Mouse (Mus musculus) stomach, embryonic 16.5 days (tissue): ENCODE data around the gene Zfp507. TPM values are rescaled to one million over a fixed set of nuclear protein-coding genes. Genes with fewer than 3 reads are reported as not detected.

Experiments used
- ATAC-seq: fragments of 200-750 bp; cut with Nextera tagmentation; 2 replicates; pipeline ENCODE4 v1.8.0; 2017; ENCODE audit warnings: moderate number of reproducible peaks, moderate TSS enrichment; ENCODE audit not compliant: insufficient read depth, low FRiP score
- H3K27ac ChIP-seq: fragments of 300-500 bp; sonication (generic); 2 replicates; pipeline ENCODE4 v1.5.1; 2014; ENCODE audit warnings: low read length
- H3K27me3 ChIP-seq: fragments of 300-500 bp; sonication (generic); 2 replicates; pipeline ENCODE4 v1.6.1; 2014; ENCODE audit warnings: low read length, control low read depth, mixed read lengths; ENCODE audit not compliant: control insufficient read depth, insufficient read depth
- H3K36me3 ChIP-seq: fragments of 300-500 bp; sonication (generic); 2 replicates; pipeline ENCODE4 v1.6.1; 2014; ENCODE audit warnings: low read length; ENCODE audit not compliant: control insufficient read depth, insufficient read depth
- H3K4me1 ChIP-seq: fragments of 300-500 bp; sonication (generic); 2 replicates; pipeline ENCODE4 v1.6.1; 2014; ENCODE audit warnings: low read length, control low read depth, mixed read lengths; ENCODE audit not compliant: control insufficient read depth, insufficient read depth
- H3K4me2 ChIP-seq: fragments of 300-500 bp; sonication (generic); 2 replicates; pipeline ENCODE4 v1.6.1; 2014; ENCODE audit warnings: low read depth, low read length, mixed read lengths
- H3K4me3 ChIP-seq: fragments of 300-500 bp; sonication (generic); replicated peaks from 2 replicates; pipeline ENCODE4 v1.5.1; 2014; ENCODE audit warnings: mild to moderate bottlenecking, low read length
- H3K9ac ChIP-seq: fragments of 300-500 bp; sonication (generic); 2 replicates; pipeline ENCODE4 v1.6.1; 2014; ENCODE audit warnings: low read length
- H3K9me3 ChIP-seq: fragments of 300-500 bp; sonication (generic); replicated peaks from 2 replicates; pipeline ENCODE4 v1.6.1; 2016; ENCODE audit warnings: low read length, control low read depth; ENCODE audit not compliant: control insufficient read depth
- WGBS: fragments of 180-500 bp; shearing (Covaris S2); extraction: QIAGEN DNeasy Blood & Tissue Kit; methylation state at CpG from one replicate; pipeline ENCODE4 v1.1.7; 2014; 5-methylcytosine and 5-hydroxymethylcytosine counted together
- polyA plus RNA-seq: library from polyadenylated mRNA; unstranded; fragments of >200 nt; fragmentation: Nextera tagmentation; extraction: Ambion mirVana; gene quantifications from 2 replicates; pipeline ENCODE4 v1.2.1, GENCODE M21; 2015

Zfp507 gene
- polyA plus RNA-seq, 1 experiment from 2014 or later, result 13.3 TPM

- Histone ChIP-seq H3K4me3 (no peak overlapping the region), H3K9ac (no peak overlapping the region), H3K27ac (no peak overlapping the region), H3K9me3 (no peaks in the 10 kb centered on the region), H3K4me2 (no peak overlapping the region), H3K27me3 (no peaks in the 10 kb centered on the region), H3K4me1 (no peaks in the 10 kb centered on the region), H3K36me3 (peaks cover 6% of the 10 kb centered on the region; the same call in 1 of the 2 replicates)
- 84% methylated on average over 14 of the region's 14 CpGs for WGBS
- no peak for ATAC-seq
Observed at GRCm38 (mm10) chr7:35747397-35747964, 55.3 kb downstream of the Zfp507 start.

- Histone ChIP-seq H3K27ac (no peak overlapping the region), H3K36me3 (peaks cover 6% of the 10 kb centered on the region; the same call in 1 of the 2 replicates), H3K4me1 (no peaks in the 10 kb centered on the region), H3K4me2 (no peak overlapping the region), H3K27me3 (no peaks in the 10 kb centered on the region), H3K4me3 (no peak overlapping the region), H3K9me3 (no peaks in the 10 kb centered on the region), H3K9ac (no peak overlapping the region)
- 88% methylated on average over 12 of the region's 12 CpGs for WGBS
- ATAC-seq, result no peak
Observed at GRCm38 (mm10) chr7:35746686-35747396, 56.0 kb downstream of the Zfp507 start.

- no peak; the same call in 1 of the 2 replicates for ATAC-seq
- Histone ChIP-seq H3K4me2 (no peak overlapping the region), H3K9me3 (no peaks in the 10 kb centered on the region), H3K36me3 (peaks cover 6% of the 10 kb centered on the region; the same call in 1 of the 2 replicates), H3K27ac (no peak overlapping the region), H3K4me3 (no peak overlapping the region), H3K4me1 (no peaks in the 10 kb centered on the region), H3K27me3 (no peaks in the 10 kb centered on the region), H3K9ac (no peak overlapping the region)
- WGBS, result 71% methylated on average over 6 of the region's 6 CpGs
Observed at GRCm38 (mm10) chr7:35745281-35745702, 57.5 kb downstream of the Zfp507 start.

GRCm38 (mm10) chr7:35744771-35745170 lies 58.0 kb downstream of the Zfp507 start:
- H3K4me3 ChIP-seq, result no peak overlapping the region
- peaks cover 5% of the 10 kb centered on the region; the same call in 1 of the 2 replicates for H3K36me3 ChIP-seq
- H3K27me3 ChIP-seq, result no peaks in the 10 kb centered on the region
- 92% methylated on average over 9 of the region's 9 CpGs for WGBS
- H3K4me1 ChIP-seq, result no peaks in the 10 kb centered on the region
- ATAC-seq, result no peak
- no peaks in the 10 kb centered on the region for H3K9me3 ChIP-seq
- no peak overlapping the region for H3K4me2 ChIP-seq
- H3K9ac ChIP-seq, result no peak overlapping the region
- no peak overlapping the region for H3K27ac ChIP-seq

- no peak overlapping the region for H3K4me2 ChIP-seq
- no peaks in the 10 kb centered on the region for H3K27me3 ChIP-seq
- no peak overlapping the region for H3K9ac ChIP-seq
- no peak for ATAC-seq
- H3K36me3 ChIP-seq, result 0 out of 2 replicates have a peak, but pooled peaks cover 4% of the 10 kb centered on the region
- H3K9me3 ChIP-seq, result no peaks in the 10 kb centered on the region
- WGBS, result 64% methylated on average over 5 of the region's 5 CpGs
- H3K4me3 ChIP-seq, result no peak overlapping the region
- no peak overlapping the region for H3K27ac ChIP-seq
- no peaks in the 10 kb centered on the region for H3K4me1 ChIP-seq
Observed at GRCm38 (mm10) chr7:35742310-35742709, 60.5 kb downstream of the Zfp507 start.

GRCm38 (mm10) chr7:35741858-35742257 lies 60.9 kb downstream of the Zfp507 start:
- H3K9me3 ChIP-seq, result no peaks in the 10 kb centered on the region
- 67% methylated on average over 5 of the region's 5 CpGs for WGBS
- no peak for ATAC-seq
- H3K4me2 ChIP-seq, result no peak overlapping the region
- H3K4me3 ChIP-seq, result no peak overlapping the region
- no peaks in the 10 kb centered on the region for H3K27me3 ChIP-seq
- H3K9ac ChIP-seq, result no peak overlapping the region
- H3K4me1 ChIP-seq, result no peaks in the 10 kb centered on the region
- peak overlapping the region; percentile 21; the same call in 1 of the 2 replicates for H3K27ac ChIP-seq
- 0 out of 2 replicates have a peak, but pooled peaks cover 2% of the 10 kb centered on the region for H3K36me3 ChIP-seq

- no peak overlapping the region for H3K27ac ChIP-seq
- H3K36me3 ChIP-seq, result 0 out of 2 replicates have a peak, but pooled peaks cover 2% of the 10 kb centered on the region
- no peak overlapping the region for H3K4me2 ChIP-seq
- H3K4me3 ChIP-seq, result no peak overlapping the region
- no peak overlapping the region for H3K9ac ChIP-seq
- H3K27me3 ChIP-seq, result no peaks in the 10 kb centered on the region
- H3K4me1 ChIP-seq, result no peaks in the 10 kb centered on the region
- WGBS, result 59% methylated on average over 5 of the region's 5 CpGs
- H3K9me3 ChIP-seq, result no peaks in the 10 kb centered on the region
- no peak for ATAC-seq
Observed at GRCm38 (mm10) chr7:35740489-35741230, 62.1 kb downstream of the Zfp507 start.

- H3K27me3 ChIP-seq, result no peaks in the 10 kb centered on the region
- H3K9ac ChIP-seq, result no peak overlapping the region
- no peak overlapping the region for H3K27ac ChIP-seq
- no peak overlapping the region for H3K4me3 ChIP-seq
- 0 out of 2 replicates have a peak, but pooled peaks cover 2% of the 10 kb centered on the region for H3K36me3 ChIP-seq
- no peaks in the 10 kb centered on the region for H3K4me1 ChIP-seq
- H3K4me2 ChIP-seq, result no peak overlapping the region
- no peaks in the 10 kb centered on the region for H3K9me3 ChIP-seq
- ATAC-seq, result no peak
Observed at GRCm38 (mm10) chr7:35738871-35739270, 63.9 kb downstream of the Zfp507 start.
